Mouse (Mus musculus) MEL (cell line): ENCODE data around the gene Crybb3. TPM values are rescaled to one million over a fixed set of nuclear protein-coding genes. Genes with fewer than 3 reads are reported as not detected.

Source experiments
- DNase-seq: peaks from one replicate; pipeline ENCODE4 v3.0.0; 2011; ENCODE audit warnings: low read depth, low spot score
- H3K27ac ChIP-seq: 2 replicates; pipeline ENCODE4 v1.5.1; 2012; ENCODE audit warnings: low read depth, mild to moderate bottlenecking, control low read depth, low read length, moderate library complexity; ENCODE audit not compliant: control insufficient read depth
- H3K27me3 ChIP-seq, 2 experiments: fragments of 150-350 bp in 1 of 2; sonication (generic) in 1 of 2; 2 replicates each; pipeline ENCODE4 v1.6.1; 2012; ENCODE audit warnings: low read length in 2 of 2, mild to moderate bottlenecking in 2 of 2, improper control_type of control experiment in 1 of 2, moderate library complexity in 1 of 2; ENCODE audit not compliant: insufficient read depth in 2 of 2, control insufficient read depth in 1 of 2
- H3K36me3 ChIP-seq, 2 experiments: 2 replicates each; pipeline ENCODE4 v1.6.1; 2012 to 2014; ENCODE audit warnings: low read length in 2 of 2, improper control_type of control experiment in 1 of 2, inconsistent platforms in 1 of 2, mild to moderate bottlenecking in 1 of 2; ENCODE audit not compliant: insufficient read depth in 2 of 2, control insufficient read depth in 1 of 2
- H3K4me1 ChIP-seq, 2 experiments: fragments of 150-350 bp in 1 of 2; sonication (generic) in 1 of 2; 2 replicates each; pipeline ENCODE4 v1.6.1; 2012; ENCODE audit warnings: low read length in 2 of 2, improper control_type of control experiment in 1 of 2, mild to moderate bottlenecking in 1 of 2; ENCODE audit not compliant: insufficient read depth in 2 of 2, control insufficient read depth in 1 of 2
- H3K4me3 ChIP-seq, 2 experiments: fragments of 150-350 bp in 1 of 2; sonication (generic) in 1 of 2; 2 replicates each; pipeline ENCODE4 v1.5.1; 2012; ENCODE audit warnings: low read depth in 2 of 2, low read length in 2 of 2, mild to moderate bottlenecking in 2 of 2, moderate library complexity in 2 of 2, control low read depth in 1 of 2, improper control_type of control experiment in 1 of 2; ENCODE audit not compliant: control insufficient read depth in 1 of 2, insufficient read depth in 1 of 2
- H3K79me2 ChIP-seq: 2 replicates; pipeline ENCODE4 v1.6.1; 2012; ENCODE audit warnings: mild to moderate bottlenecking, low read length, moderate library complexity; ENCODE audit not compliant: control insufficient read depth, poor library complexity, insufficient read depth
- H3K9ac ChIP-seq: 2 replicates; pipeline ENCODE4 v1.6.1; 2012; ENCODE audit warnings: low read depth, mild to moderate bottlenecking, control low read depth, low read length, moderate library complexity; ENCODE audit not compliant: control insufficient read depth, poor library complexity, severe bottlenecking
- H3K9me3 ChIP-seq: fragments of 150-350 bp; sonication (generic); replicated peaks from 2 replicates; pipeline ENCODE4 v1.6.1; 2012; ENCODE audit warnings: mild to moderate bottlenecking, low read length, improper control_type of control experiment, moderate library complexity; ENCODE audit not compliant: insufficient read depth
- BHLHE40 ChIP-seq: IDR thresholded peaks from 2 replicates; pipeline ENCODE4 v1.6.1; 2012; ENCODE audit warnings: low read depth, mild to moderate bottlenecking, inconsistent platforms, low read length, improper control_type of control experiment, borderline replicate concordance
- CHD1 ChIP-seq: IDR thresholded peaks from 2 replicates; pipeline ENCODE4 v1.6.1; 2012; ENCODE audit warnings: low read depth, mild to moderate bottlenecking, inconsistent platforms, low read length, improper control_type of control experiment
- CHD2 ChIP-seq: IDR thresholded peaks from 2 replicates; pipeline ENCODE4 v1.6.1; 2011; ENCODE audit warnings: low read length, improper control_type of control experiment
- ELF1 ChIP-seq: IDR thresholded peaks from 2 replicates; pipeline ENCODE4 v1.6.1; 2014; ENCODE audit warnings: low read depth, mild to moderate bottlenecking, inconsistent platforms, low read length, improper control_type of control experiment, moderate library complexity
- ETS1 ChIP-seq: IDR thresholded peaks from 2 replicates; pipeline ENCODE4 v1.6.1; 2012; ENCODE audit warnings: low read depth, mild to moderate bottlenecking, inconsistent platforms, low read length, improper control_type of control experiment, moderate library complexity
- GATA1 ChIP-seq: IDR thresholded peaks from 2 replicates; pipeline ENCODE4 v1.6.1; 2011; ENCODE audit warnings: low read depth, low read length, improper control_type of control experiment
- HCFC1 ChIP-seq: IDR thresholded peaks from 2 replicates; pipeline ENCODE4 v1.6.1; 2012; ENCODE audit warnings: low read depth, mild to moderate bottlenecking, inconsistent platforms, low read length, improper control_type of control experiment, moderate library complexity
- KAT2A ChIP-seq: conservative IDR thresholded peaks from 2 replicates; pipeline ENCODE4 v1.6.1; 2012; ENCODE audit warnings: low read depth, low read length, improper control_type of control experiment, inconsistent platforms
- MAFK ChIP-seq: IDR thresholded peaks from 2 replicates; pipeline ENCODE4 v1.6.1; 2011; ENCODE audit warnings: low read depth, mild to moderate bottlenecking, low read length, improper control_type of control experiment, borderline replicate concordance
- MAX ChIP-seq: IDR thresholded peaks from 2 replicates; pipeline ENCODE4 v1.6.1; 2011; ENCODE audit warnings: low read length, improper control_type of control experiment
- MAZ ChIP-seq: IDR thresholded peaks from 2 replicates; pipeline ENCODE4 v1.6.1; 2012; ENCODE audit warnings: low read depth, mild to moderate bottlenecking, inconsistent platforms, low read length, improper control_type of control experiment
- MEF2A ChIP-seq: IDR thresholded peaks from 2 replicates; pipeline ENCODE4 v1.6.1; 2014; ENCODE audit warnings: low read depth, mild to moderate bottlenecking, inconsistent platforms, low read length, improper control_type of control experiment; ENCODE audit not compliant: poor library complexity, insufficient replicate concordance, severe bottlenecking; ENCODE audit errors: extremely low read depth
- MYB ChIP-seq: IDR thresholded peaks from 2 replicates; pipeline ENCODE4 v1.6.1; 2011; ENCODE audit warnings: mild to moderate bottlenecking, low read depth, low read length, improper control_type of control experiment
- MYC ChIP-seq: IDR thresholded peaks from 2 replicates; pipeline ENCODE4 v1.6.1; 2011; ENCODE audit warnings: low read depth, mild to moderate bottlenecking, low read length, improper control_type of control experiment, moderate library complexity
- NELFE ChIP-seq: IDR thresholded peaks from 2 replicates; pipeline ENCODE4 v1.6.1; 2011; ENCODE audit warnings: low read depth, low read length, improper control_type of control experiment
- NRF1 ChIP-seq: IDR thresholded peaks from 2 replicates; pipeline ENCODE4 v1.6.1; 2014; ENCODE audit warnings: low read depth, mild to moderate bottlenecking, inconsistent platforms, low read length, improper control_type of control experiment, moderate library complexity; ENCODE audit not compliant: poor library complexity, insufficient read depth, severe bottlenecking
- POLR2A ChIP-seq, 2 experiments: IDR thresholded peaks; 2 replicates each; pipeline ENCODE4 v1.6.1; 2011 to 2012; ENCODE audit warnings: low read length in 2 of 2, mild to moderate bottlenecking in 2 of 2, control low read depth in 1 of 2, improper control_type of control experiment in 1 of 2, low read depth in 1 of 2, moderate library complexity in 1 of 2; ENCODE audit not compliant: control insufficient read depth in 1 of 2, insufficient read depth in 1 of 2, poor library complexity in 1 of 2
- POLR2AphosphoS2 ChIP-seq: IDR thresholded peaks from 2 replicates; pipeline ENCODE4 v1.6.1; 2011; ENCODE audit warnings: low read length, improper control_type of control experiment
- POLR2AphosphoS5 ChIP-seq: IDR thresholded peaks from 2 replicates; pipeline ENCODE4 v1.6.1; 2012; ENCODE audit warnings: low read depth, borderline replicate concordance, mild to moderate bottlenecking, inconsistent platforms, low read length, moderate library complexity, mixed read lengths
- RCOR1 ChIP-seq: IDR thresholded peaks from 2 replicates; pipeline ENCODE4 v1.6.1; 2012; ENCODE audit warnings: low read depth, mild to moderate bottlenecking, inconsistent platforms, low read length, improper control_type of control experiment
- SIN3A ChIP-seq: IDR thresholded peaks from 2 replicates; pipeline ENCODE4 v1.6.1; 2012; ENCODE audit warnings: low read length, improper control_type of control experiment, inconsistent platforms
- SMC3 ChIP-seq: IDR thresholded peaks from 2 replicates; pipeline ENCODE4 v1.6.1; 2011; ENCODE audit warnings: low read depth, low read length, improper control_type of control experiment
- TCF12 ChIP-seq: IDR thresholded peaks from 2 replicates; pipeline ENCODE4 v1.6.1; 2014; ENCODE audit warnings: low read depth, mild to moderate bottlenecking, inconsistent platforms, low read length, improper control_type of control experiment, moderate library complexity
- UBTF ChIP-seq: IDR thresholded peaks from 2 replicates; pipeline ENCODE4 v1.6.1; 2012; ENCODE audit warnings: low read depth, mild to moderate bottlenecking, inconsistent platforms, low read length, improper control_type of control experiment, moderate library complexity, borderline replicate concordance; ENCODE audit not compliant: insufficient read depth
- USF2 ChIP-seq, 2 experiments: IDR thresholded peaks; 2 replicates each; pipeline ENCODE4 v1.6.1; 2011 to 2012; ENCODE audit warnings: improper control_type of control experiment in 2 of 2, low read length in 2 of 2, borderline replicate concordance in 1 of 2, inconsistent platforms in 1 of 2, low read depth in 1 of 2, mild to moderate bottlenecking in 1 of 2; ENCODE audit not compliant: insufficient read depth in 1 of 2
- ZKSCAN1 ChIP-seq: IDR thresholded peaks from 2 replicates; pipeline ENCODE4 v1.6.1; 2012; ENCODE audit warnings: low read depth, mild to moderate bottlenecking, inconsistent platforms, low read length, improper control_type of control experiment, moderate library complexity
- polyA plus RNA-seq, 2 experiments: library from polyadenylated mRNA; stranded (reverse) in 1 of 2; unstranded in 1 of 2; fragments of >175 nt in 1 of 2; fragments of >200 nt in 1 of 2; gene quantifications; 2 replicates each; pipeline versions ENCODE4 v1.2.1 to v1.2.4; 2012; ENCODE audit warnings: low replicate concordance in 2 of 2, low read depth in 1 of 2; ENCODE audit not compliant: insufficient read length in 2 of 2, insufficient read depth in 1 of 2, missing spikeins in 1 of 2
- total RNA-seq: library from RNA; depleted of rRNA; stranded (reverse); fragments of 300-350 nt; gene quantifications from 2 replicates; pipeline ENCODE4 v1.2.3, GENCODE M21; 2012

The Crybb3 gene
- total and polyA plus RNA-seq, 3 experiments = not detected

- no peak for DNase-seq
- TF ChIP-seq TCF12 = no peak
- no peak for TF ChIP-seq SIN3A
- no peak for TF ChIP-seq UBTF
- TF ChIP-seq MAFK = no peak
- TF ChIP-seq HCFC1 = no peak
- TF ChIP-seq NELFE = no peak
- TF ChIP-seq POLR2AphosphoS5 = no peak
- TF ChIP-seq BHLHE40 = no peak
- no peak for TF ChIP-seq POLR2AphosphoS2
- TF ChIP-seq MYB = no peak
- no peak for TF ChIP-seq GATA1
- no peak for TF ChIP-seq RCOR1
- no peak for TF ChIP-seq MYC
- no peak for TF ChIP-seq MAZ
- TF ChIP-seq POLR2A (IDR thresholded peaks at IDR 0.05; ENCODE audit: control insufficient read depth in 1 of 2, insufficient read depth in 1 of 2, low read depth in 1 of 2, low read length in 2 of 2, poor library complexity in 1 of 2) = no peak
- TF ChIP-seq NRF1 = no peak
- TF ChIP-seq USF2 (IDR thresholded peaks at IDR 0.05; ENCODE audit: borderline replicate concordance in 1 of 2, insufficient read depth in 1 of 2, low read depth in 1 of 2, low read length in 2 of 2) = no peak
- H3K4me3 ChIP-seq = no peak overlapping the region
- H3K9me3 ChIP-seq = no peaks in the 10 kb centered on the region; the same call in 1 of the 2 replicates
- no peak overlapping the region for H3K27ac ChIP-seq
- no peaks in the 10 kb centered on the region for H3K4me1 ChIP-seq
- H3K9ac ChIP-seq = no peak overlapping the region
- H3K79me2 ChIP-seq = no peaks in the 10 kb centered on the region
- H3K27me3 ChIP-seq = no peaks in the 10 kb centered on the region
- H3K36me3 ChIP-seq = no peaks in the 10 kb centered on the region
These were observed 35.7 kb downstream of the Crybb3 start for GRCm38 (mm10) chr5:113045511-113046273.

GRCm38 (mm10) chr5:113043531-113043930, 37.9 kb downstream of the Crybb3 start:
- no peaks in the 10 kb centered on the region for H3K27me3 ChIP-seq
- H3K9me3 ChIP-seq = no peaks in the 10 kb centered on the region; the same call in 1 of the 2 replicates
- DNase-seq = no peak
- H3K9ac ChIP-seq = no peak overlapping the region
- no peak overlapping the region for H3K4me3 ChIP-seq
- no peak overlapping the region for H3K27ac ChIP-seq
- no peaks in the 10 kb centered on the region for H3K79me2 ChIP-seq
- H3K4me1 ChIP-seq = no peaks in the 10 kb centered on the region
- no peak for TF ChIP-seq TCF12
- TF ChIP-seq POLR2AphosphoS5 = no peak
- TF ChIP-seq ELF1 = no peak
- TF ChIP-seq SMC3 = no peak
- no peak for TF ChIP-seq MEF2A
- TF ChIP-seq GATA1 = no peak
- no peak for TF ChIP-seq KAT2A
- TF ChIP-seq MYC = no peak
- TF ChIP-seq ZKSCAN1 = no peak
- TF ChIP-seq MAX = no peak
- TF ChIP-seq UBTF = no peak
- no peak for TF ChIP-seq SIN3A
- no peak for TF ChIP-seq NELFE
- no peak for TF ChIP-seq CHD1
- TF ChIP-seq ETS1 = no peak
- TF ChIP-seq CHD2 = no peak
- no peaks in the 10 kb centered on the region for H3K36me3 ChIP-seq
